In the genomic region with DNA sequence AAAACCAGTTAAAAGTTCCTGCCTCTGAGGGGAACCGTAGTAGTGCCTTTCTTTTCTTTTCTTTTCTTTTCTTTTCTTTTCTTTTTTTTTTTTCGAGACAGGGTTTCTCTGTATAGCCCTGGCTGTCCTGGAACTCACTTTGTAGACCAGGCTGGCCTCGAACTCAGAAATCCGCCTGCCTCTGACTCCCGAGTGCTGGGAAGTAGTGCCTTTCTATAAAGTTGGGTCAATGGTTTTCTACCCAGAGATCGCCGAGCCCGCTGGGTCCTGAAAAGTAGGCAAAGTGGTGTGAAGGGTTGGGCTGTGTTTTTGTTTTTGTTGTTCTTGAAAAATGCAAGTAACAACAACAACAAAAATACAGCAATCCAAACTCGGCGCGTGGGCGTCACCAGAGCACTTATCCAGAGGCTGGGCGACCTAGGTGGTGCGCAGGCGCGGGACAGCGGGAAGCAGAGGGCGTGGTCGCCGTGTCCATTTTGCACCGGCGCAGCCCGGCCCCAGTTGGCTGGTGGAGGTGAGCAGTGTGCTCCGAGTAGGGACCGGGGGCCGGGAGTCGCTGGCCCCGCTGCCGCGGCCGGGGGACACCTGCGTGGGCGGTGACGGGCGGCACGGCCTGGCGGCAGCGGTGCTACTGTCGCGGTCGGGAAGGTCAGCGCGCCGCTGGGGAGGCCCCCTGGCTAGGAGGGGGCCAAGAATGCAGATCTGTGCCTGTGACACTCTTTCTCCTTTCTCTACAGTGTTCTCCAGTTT, we compare ENCODE assay signal across 8 mouse cellular contexts. TPM values are rescaled to one million over a fixed set of nuclear protein-coding genes. Genes with fewer than 3 reads are reported as not detected.
DNase-seq lines count a peak whose midpoint lies in the region; ATAC-seq lines count a peak whose summit lies in the region.

No protein-coding gene starts in this region.

- H3K4me2 ChIP-seq in heart, embryonic 16.5 days (ENCODE audit: low read depth, low read length): peak overlapping the region; percentile 64
- peak overlapping the region; percentile 87 for H3K4me2 ChIP-seq in liver, embryonic 15.5 days
- H3K4me2 ChIP-seq in neural tube, embryonic 12.5 days (replicated peaks): peak overlapping the region; percentile 61

- peaks cover 11% of the 10 kb centered on the region for H3K36me3 ChIP-seq in forebrain, embryonic 10.5 days (replicated peaks)
- 0 out of 2 replicates have a peak, but pooled peaks cover 4% of the 10 kb centered on the region for H3K36me3 ChIP-seq in heart, embryonic 16.5 days (ENCODE audit: control insufficient read depth, insufficient read depth)
- no peaks in the 10 kb centered on the region for H3K36me3 ChIP-seq in liver, embryonic 15.5 days (replicated peaks)
- peaks cover 7% of the 10 kb centered on the region for H3K36me3 ChIP-seq in neural tube, embryonic 12.5 days

- DNase-seq in CD8-positive naive resting alpha-beta T cell, adult 2 months (ENCODE audit: low read depth in 2 of 2, low spot score in 2 of 2): peak; percentile 77 to 87
- peak; percentile 72 for DNase-seq in c-Kit-positive CD71-negative TER-119-negative erythroid progenitor cells, embryonic 14.5 days (ENCODE audit: low read depth)
- peak; percentile 89 for DNase-seq in forebrain, embryonic 10.5 days (ENCODE audit: extremely low spot score, low spot score)
- peak; percentile 94 to 96 for DNase-seq in kidney, postnatal 36 days
- DNase-seq in telencephalon, adult 2 months (ENCODE audit: low read depth, low spot score): peak; percentile 59

- peak overlapping the region; percentile 89 for H3K9ac ChIP-seq in heart, embryonic 16.5 days (ENCODE audit: low read length)
- peak overlapping the region; percentile 86 for H3K9ac ChIP-seq in liver, embryonic 15.5 days
- H3K9ac ChIP-seq in neural tube, embryonic 12.5 days: peak overlapping the region; percentile 91

- H3K4me1 ChIP-seq in forebrain, embryonic 10.5 days: peaks cover 18% of the 10 kb centered on the region
- peaks cover 12% of the 10 kb centered on the region for H3K4me1 ChIP-seq in heart, embryonic 16.5 days (ENCODE audit: control insufficient read depth, insufficient read depth, low read length)
- peaks cover 25% of the 10 kb centered on the region for H3K4me1 ChIP-seq in liver, embryonic 15.5 days (replicated peaks)
- H3K4me1 ChIP-seq in neural tube, embryonic 12.5 days: peaks cover 26% of the 10 kb centered on the region

- 5% methylated on average over 44 of the region's 44 CpGs for WGBS in forebrain, embryonic 10.5 days
- WGBS in heart, embryonic 16.5 days: 4% methylated on average over 44 of the region's 44 CpGs
- 3% methylated on average over 44 of the region's 44 CpGs for WGBS in liver, embryonic 15.5 days (ENCODE audit: insufficient replicate concordance)
- 4% methylated on average over 44 of the region's 44 CpGs for WGBS in neural tube, embryonic 12.5 days

- no peaks in the 10 kb centered on the region for H3K27me3 ChIP-seq in forebrain, embryonic 10.5 days (ENCODE audit: poor library complexity, severe bottlenecking)
- no peaks in the 10 kb centered on the region for H3K27me3 ChIP-seq in heart, embryonic 16.5 days (ENCODE audit: control insufficient read depth, insufficient read depth, low read length)
- no peaks in the 10 kb centered on the region for H3K27me3 ChIP-seq in liver, embryonic 15.5 days
- H3K27me3 ChIP-seq in neural tube, embryonic 12.5 days (replicated peaks): no peaks in the 10 kb centered on the region

- H3K27ac ChIP-seq in forebrain, embryonic 10.5 days: peak overlapping the region; percentile 91
- H3K27ac ChIP-seq in heart, embryonic 16.5 days (ENCODE audit: low read length): peak overlapping the region; percentile 82
- peak overlapping the region; percentile 82 for H3K27ac ChIP-seq in liver, embryonic 15.5 days (replicated peaks)
- peak overlapping the region; percentile 64 for H3K27ac ChIP-seq in neural tube, embryonic 12.5 days

- no peaks in the 10 kb centered on the region for H3K9me3 ChIP-seq in forebrain, embryonic 10.5 days
- no peaks in the 10 kb centered on the region for H3K9me3 ChIP-seq in heart, embryonic 16.5 days (replicated peaks; ENCODE audit: control insufficient read depth, low read length)
- H3K9me3 ChIP-seq in liver, embryonic 15.5 days (replicated peaks): no peaks in the 10 kb centered on the region
- H3K9me3 ChIP-seq in neural tube, embryonic 12.5 days: no peaks in the 10 kb centered on the region

- peak overlapping the region; percentile 84 for H3K4me3 ChIP-seq in forebrain, embryonic 10.5 days
- peak overlapping the region; percentile 75 for H3K4me3 ChIP-seq in heart, embryonic 16.5 days (ENCODE audit: low read length)
- peak overlapping the region; percentile 82 for H3K4me3 ChIP-seq in liver, embryonic 15.5 days (replicated peaks)
- peak overlapping the region; percentile 84 for H3K4me3 ChIP-seq in neural tube, embryonic 12.5 days

- ATAC-seq in heart, embryonic 16.5 days (replicated peaks; ENCODE audit: extremely low read depth, insufficient read depth, low FRiP score): peak; percentile 97
- ATAC-seq in liver, embryonic 15.5 days (ENCODE audit: insufficient read depth): peak; percentile 99
- ATAC-seq in neural tube, embryonic 12.5 days (ENCODE audit: low FRiP score, low read depth): peak; percentile 94

RNA-seq across cellular contexts. Expression of a gene that starts 1.2 kb away (rescaled TPM):
- polyA plus RNA-seq in forebrain, embryonic 10.5 days (2016; fragmentation: Nextera tagmentation; extraction: Ambion mirVana): 12.5 and 13.0 TPM in 2 replicates
- 13.0 and 15.2 TPM in 2 replicates for polyA plus RNA-seq in heart, embryonic 16.5 days (2015; fragmentation: Nextera tagmentation; extraction: Ambion mirVana)
- polyA plus RNA-seq in liver, embryonic 15.5 days (2015; fragmentation: Nextera tagmentation; extraction: Ambion mirVana): 3.4 and 3.7 TPM in 2 replicates
- polyA plus RNA-seq in neural tube, embryonic 12.5 days (2016; fragmentation: Nextera tagmentation; extraction: Ambion mirVana): 40.5 and 46.5 TPM in 2 replicates

RNA-seq across cellular contexts. Expression of a gene that starts 8.0 kb away (rescaled TPM):
- polyA plus RNA-seq in forebrain, embryonic 10.5 days (2016; fragmentation: Nextera tagmentation; extraction: Ambion mirVana): 0.37 and 0.64 TPM in 2 replicates
- 0.50 and 0.87 TPM in 2 replicates for polyA plus RNA-seq in heart, embryonic 16.5 days (2015; fragmentation: Nextera tagmentation; extraction: Ambion mirVana)
- polyA plus RNA-seq in liver, embryonic 15.5 days (2015; fragmentation: Nextera tagmentation; extraction: Ambion mirVana): 0.32 and 0.44 TPM in 2 replicates
- polyA plus RNA-seq in neural tube, embryonic 12.5 days (2016; fragmentation: Nextera tagmentation; extraction: Ambion mirVana): 1.8 and 2.1 TPM in 2 replicates

RNA-seq across cellular contexts. Expression of a gene that starts 42.5 kb away (rescaled TPM):
- polyA plus RNA-seq in forebrain, embryonic 10.5 days (2016; fragmentation: Nextera tagmentation; extraction: Ambion mirVana): 13.8 and 14.1 TPM in 2 replicates
- polyA plus RNA-seq in heart, embryonic 16.5 days (2015; fragmentation: Nextera tagmentation; extraction: Ambion mirVana): 22.4 and 29.6 TPM in 2 replicates
- polyA plus RNA-seq in liver, embryonic 15.5 days (2015; fragmentation: Nextera tagmentation; extraction: Ambion mirVana): 6.8 and 8.3 TPM in 2 replicates
- polyA plus RNA-seq in neural tube, embryonic 12.5 days (2016; fragmentation: Nextera tagmentation; extraction: Ambion mirVana): 22.5 and 24.8 TPM in 2 replicates

Comparison
In these comparisons a context has a peak if more than half of its experiments do, and no peak if none do; other contexts are left out.
1. Peak in every context shown above with its lines: DNase-seq, ATAC-seq, H3K4me3 ChIP-seq and H3K27ac ChIP-seq.